Mouse (Mus musculus): ENCODE data around the gene Cask.
"Not testable (repeated sequence)": the region's sequence is repeated elsewhere in the genome, so short reads cannot be mapped to it uniquely, and the experiment has no call there.

The Cask gene

DNA sequence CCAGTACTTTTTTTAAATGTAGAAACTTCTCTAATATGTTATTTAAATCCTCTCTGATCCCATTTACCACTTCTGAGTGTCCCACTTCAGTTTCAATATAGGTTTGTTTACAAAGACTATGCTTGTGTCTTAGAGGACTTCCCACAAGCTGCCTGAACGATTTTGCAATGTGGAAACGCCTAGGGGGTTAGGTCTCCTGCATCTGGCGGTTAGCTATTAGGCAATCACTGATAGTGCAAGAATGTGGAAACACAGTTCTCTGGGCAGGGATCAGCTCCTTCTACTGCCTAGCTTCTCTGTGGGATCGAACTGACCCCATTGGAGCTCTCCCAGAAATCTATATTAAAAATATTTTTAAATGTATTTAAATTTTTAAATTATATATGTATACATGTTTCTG is at the start of gene Cask:
Gene Cask, minus strand, starts transcription at position 83 of the 400 bp plus-strand sequence.
- DNase-seq (ENCODE audit: low read depth, low spot score), result no peak

DNA sequence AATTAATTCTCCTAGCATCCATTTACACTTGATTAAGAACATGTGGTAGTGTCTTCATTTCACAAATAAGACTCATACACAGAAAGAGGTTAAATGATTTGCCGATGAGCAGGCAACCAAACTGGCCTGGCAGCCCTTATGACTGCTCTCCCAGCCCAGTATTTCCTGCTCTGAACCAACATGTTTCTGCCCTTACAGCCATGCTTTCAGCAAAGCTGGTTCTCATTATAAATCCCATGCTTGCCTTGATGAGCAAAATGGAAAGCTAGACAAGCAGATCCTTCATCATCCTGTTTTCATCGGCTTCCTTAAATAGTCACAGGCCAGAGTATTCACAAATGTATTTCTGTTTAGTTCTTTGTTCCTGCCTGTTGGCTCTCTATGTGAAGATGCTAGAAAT is 38.8 kb upstream of the Cask start:
- no peak for DNase-seq (ENCODE audit: low read depth, low spot score)

DNA sequence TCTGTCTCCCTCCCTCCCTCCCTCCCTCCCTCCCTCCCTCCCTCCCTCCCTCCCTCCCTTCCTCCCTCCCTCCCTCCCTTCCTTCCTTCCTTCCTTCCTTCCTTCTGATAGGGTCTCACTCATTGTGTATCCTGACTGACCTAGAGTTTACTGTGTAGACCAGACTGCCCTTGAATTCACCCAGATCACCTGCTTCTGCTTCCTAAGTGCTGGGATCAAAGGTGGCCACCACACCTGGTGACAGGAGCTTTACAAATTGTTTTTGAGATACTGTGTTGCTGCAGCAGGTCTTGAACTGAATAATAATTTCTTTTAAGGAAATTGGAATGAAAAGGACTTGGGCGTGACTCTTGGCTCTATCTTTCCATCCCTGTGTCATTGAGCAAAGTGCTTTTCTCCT is 33.2 kb upstream of the Cask start:
- no peak for DNase-seq (ENCODE audit: low read depth, low spot score)

DNA sequence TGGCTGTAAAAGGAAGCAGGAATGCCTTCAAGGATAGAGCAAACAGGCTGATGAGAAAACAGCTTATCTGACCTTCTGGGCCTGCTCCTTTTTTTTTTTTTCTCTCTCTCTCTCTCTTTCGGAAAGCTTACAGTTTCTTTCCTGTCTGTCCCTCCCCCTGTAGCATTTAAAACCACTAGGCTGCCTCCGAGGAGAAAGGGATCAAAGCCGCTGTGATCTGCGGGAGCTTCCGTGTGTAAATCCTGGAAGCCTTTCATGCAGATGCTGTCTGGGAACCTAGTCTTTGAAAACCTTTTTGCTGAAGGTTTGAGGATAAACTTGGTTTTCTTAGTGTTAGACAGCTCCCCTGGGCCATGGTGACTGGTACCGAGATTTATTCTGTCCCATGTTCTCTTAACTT is 30.8 kb upstream of the Cask start:
- no peak for DNase-seq (ENCODE audit: low read depth, low spot score)

DNA sequence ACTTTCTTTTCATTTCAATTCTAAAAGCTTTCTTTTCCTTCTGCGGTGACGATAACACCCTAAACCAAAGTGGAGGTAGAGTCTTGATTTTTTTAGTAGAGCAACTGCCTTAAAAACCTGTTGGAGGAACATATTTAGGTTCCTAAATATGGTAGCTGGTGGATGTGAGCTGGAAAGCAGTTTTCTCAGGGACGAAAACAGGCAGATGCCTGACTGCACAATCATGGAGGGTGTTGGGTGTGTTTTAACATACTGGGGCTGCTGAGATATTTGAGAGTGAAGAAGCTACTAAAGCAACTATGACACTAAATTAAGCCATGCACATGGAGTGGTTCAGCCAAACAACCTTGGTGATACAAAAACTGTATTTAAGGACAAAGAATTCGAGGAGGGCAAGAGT is 9.0 kb upstream of the Cask start:
- DNase-seq (ENCODE audit: low read depth, low spot score), result no peak

DNA sequence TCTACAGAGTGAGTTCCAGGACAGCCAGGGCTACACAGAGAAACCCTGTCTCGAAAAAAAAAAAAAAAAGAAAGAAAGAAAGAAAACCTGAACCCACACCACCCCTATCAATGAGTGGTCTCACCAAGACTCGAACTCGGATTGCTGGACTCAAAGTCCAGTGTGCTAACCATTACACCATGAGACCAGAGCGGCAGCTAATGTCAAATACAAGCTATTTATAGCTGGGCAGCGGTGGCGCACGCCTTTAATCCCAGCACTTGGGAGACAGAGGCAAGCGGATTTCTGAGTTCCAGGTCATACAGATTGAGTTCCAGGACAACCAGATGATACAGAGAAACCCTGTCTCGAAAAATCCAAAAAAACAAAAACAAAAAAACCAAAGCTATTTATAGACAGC is 7.9 kb upstream of the Cask start:
- no peak for DNase-seq (ENCODE audit: low read depth, low spot score)

DNA sequence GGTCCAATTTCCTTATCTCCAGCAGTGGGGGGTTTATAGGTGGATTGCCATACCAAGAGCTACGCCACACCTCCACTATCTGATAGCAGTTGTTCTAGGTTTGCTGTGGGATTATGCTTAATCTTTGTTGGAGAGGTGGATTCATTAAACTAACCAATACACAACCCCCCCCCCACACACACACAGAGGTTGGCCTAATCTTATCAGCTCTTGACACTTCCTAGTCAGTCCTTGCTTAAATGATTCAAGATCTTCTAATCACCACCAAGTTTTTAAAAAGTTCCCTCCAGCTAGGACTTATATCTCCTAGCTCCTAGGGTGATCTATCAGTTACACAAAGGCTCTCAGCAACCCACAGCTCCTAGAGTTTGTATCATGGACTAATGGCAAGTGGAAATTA is 2.7 kb downstream of the Cask start:
- no peak for DNase-seq (ENCODE audit: low read depth, low spot score)

DNA sequence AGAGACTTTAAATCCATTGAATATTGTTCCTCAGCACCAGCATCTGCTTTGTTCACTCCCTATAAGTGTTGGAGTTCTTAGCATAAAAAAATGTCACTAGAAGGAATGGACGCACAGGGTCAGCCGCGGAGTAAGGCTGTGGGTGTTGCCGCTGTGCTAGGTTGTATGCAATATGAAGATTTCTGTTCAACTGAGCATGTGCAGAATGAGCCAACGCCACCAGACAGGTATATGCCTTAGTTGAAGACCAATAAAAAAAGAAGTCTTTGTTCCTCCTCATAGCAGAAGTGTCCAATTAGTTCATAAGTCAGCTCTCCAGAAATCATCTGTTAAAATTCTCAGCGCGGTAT is 3.7 kb downstream of the Cask start:
- DNase-seq (ENCODE audit: low read depth, low spot score), result no peak

DNA sequence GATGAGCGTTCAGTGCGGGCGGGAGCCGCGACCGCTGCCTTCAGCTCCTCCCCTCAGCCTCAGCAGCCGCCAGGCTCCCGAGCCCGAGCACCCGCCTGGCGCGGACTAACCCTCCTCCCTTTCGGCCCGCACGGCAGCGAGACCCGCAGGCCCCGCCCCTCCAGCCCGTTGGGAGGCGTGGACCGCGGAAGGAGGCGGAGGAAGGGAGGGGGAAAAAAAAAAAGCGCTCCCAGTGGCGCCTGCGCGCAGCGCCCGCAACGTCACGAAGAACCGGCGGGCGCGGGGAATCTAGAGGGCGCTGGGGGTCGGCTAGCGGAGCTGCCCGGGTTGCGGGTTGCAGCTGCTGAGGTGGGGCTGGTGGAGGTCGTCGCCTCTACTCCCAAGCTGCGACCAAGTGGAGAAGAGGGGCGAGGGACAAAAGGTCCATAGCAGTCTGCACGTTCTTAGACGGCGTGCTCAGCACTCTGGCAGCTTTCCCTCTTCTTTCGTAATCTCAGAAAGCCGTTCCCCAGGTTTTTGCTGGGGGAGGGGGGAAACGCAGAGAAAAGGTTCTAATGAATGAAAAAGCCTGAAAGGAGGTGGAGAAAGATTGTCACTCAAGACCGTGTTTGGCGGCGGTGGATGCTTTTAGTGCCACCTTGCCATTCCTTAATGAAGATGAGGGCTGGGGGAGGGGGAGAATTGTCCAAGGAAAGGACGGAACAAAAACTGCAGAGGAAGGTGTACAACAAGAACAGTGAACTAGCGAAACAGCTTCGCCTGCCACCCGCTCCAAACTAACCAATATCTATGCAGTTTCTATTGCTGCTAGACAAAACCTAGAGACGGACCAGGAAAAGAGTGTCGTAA is 4.3 kb downstream of the Cask start:
- no peak for DNase-seq (ENCODE audit: low read depth, low spot score)

DNA sequence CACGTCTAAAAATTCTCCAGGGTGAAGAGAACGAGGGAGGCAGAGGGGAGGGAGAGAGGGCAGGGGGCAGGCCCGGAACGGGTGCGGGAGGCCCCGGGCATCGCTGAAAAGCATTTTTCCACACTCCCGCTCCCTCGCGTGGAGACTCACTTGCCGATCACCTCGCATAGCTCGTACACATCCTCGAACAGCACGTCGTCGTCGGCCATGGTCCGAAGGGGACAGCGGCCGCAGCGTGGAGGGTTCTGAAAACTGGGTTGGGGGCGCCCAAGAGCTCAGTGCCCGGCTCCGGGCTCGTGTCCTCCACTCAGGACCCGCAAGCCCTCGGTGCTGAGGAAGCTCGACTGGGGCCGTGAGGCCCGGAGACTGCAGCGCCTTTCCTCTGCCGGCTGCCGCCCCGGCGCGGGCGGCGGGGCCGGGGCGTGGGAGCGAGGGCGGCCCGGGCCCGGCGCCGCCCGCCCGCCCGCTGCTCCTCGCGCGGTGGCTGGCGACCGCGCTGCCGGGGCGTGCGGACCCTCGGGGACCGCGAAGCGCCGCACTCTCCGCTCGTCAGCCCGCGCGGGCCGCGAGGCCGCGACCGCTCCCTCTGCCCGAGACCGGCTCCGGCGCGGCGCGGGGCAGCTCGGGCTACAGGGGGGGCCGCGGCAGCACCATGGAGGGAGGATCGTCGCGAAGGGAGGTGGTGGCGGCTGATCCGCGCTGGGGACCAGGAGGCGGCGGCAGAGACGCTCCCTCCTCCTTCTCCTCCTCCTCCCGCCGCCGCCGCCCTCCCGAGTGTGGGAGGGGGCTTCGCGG is 5.1 kb downstream of the Cask start:
- DNase-seq (ENCODE audit: low read depth, low spot score), result no peak

DNA sequence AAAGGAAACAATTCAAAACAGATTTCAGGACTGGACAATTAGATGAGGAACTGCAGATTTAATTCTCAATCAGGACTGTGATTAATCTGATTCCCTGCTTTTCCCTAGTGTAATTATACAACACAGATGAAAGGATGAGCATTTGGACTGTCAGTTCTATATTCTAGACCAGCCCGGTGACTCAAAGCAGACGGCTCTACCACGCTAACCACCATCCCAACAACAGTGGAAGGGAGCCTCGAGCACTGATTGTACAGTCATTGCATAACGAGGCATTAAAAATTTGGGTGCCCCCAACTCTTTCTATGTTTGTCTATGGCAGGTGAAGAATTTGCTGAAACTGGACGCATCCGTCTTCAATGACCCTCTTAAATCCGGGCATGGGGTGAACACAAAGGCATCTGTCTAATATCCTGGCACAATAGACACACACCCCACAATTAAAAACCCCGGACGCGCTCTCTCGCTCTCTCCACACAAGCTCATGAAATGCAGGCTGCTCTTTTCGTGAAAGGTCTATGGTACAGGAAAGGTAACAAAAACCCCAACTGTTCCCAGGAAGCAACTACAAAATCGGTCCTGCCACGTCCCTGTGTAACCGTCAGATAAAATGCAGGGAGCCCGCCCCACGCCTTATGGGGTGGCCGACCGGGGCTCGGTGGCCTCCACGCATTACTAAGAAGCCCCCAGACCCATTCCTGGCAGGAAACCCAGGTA is 5.9 kb downstream of the Cask start:
- no peak for DNase-seq (ENCODE audit: low read depth, low spot score)

DNA sequence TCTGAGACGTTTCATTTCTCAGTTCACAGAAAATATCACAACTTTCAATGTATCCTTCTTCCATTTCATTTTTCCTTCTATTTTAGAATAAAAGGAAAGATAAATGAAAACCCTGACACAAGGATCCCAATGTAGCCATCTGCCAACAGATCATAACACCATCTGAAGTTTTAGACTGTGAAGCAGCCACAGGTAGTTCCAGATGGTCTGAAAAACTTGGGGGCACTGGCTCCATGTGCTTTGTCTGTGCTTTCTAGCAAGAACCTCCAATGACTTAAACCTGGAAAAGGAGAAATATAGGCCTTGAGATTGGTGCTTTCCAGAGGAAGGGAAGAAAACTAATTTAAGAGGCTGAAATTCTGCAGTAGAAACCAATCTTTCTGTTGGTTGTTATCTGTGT is 28.4 kb downstream of the Cask start:
- DNase-seq (ENCODE audit: low read depth, low spot score), result no peak

DNA sequence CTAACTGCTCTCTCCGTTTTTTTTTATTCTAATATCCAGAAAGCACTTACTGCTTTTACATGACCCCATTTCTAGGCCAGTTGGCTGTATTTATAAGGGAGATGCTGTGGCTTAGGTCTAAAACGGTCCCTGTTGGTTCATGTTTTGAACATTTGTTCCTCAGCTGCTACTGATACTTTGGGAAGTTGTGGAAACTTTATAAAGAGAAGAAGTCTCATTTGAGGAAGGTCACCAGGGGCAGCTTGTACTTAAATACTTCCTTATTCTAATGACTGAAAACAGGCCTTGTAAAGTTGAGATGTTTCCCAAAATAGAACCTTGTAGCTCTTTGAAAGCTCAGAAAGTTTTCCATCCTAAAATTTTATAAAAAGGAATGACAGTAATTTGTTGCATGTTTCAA is 52.4 kb downstream of the Cask start:
- DNase-seq (ENCODE audit: low read depth, low spot score), result no peak

DNA sequence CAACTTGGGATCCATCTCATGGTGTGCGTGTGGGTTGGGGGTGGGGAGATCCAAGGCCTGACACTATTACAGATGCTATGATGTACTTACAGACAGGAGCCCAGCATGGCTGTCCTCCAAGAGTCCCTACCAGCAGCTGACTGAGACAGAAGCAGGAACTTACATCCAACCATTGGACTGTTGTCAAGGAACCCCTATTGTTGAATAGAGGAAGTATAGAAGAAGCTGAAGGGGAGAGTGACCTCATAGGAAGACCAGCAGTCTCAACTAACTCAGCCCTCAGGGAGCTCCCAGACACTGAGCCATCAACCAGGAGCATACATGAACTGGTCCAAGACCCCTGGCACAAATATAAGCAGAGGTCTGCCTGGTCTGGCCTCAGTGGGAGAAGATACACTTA is 85.5 kb downstream of the Cask start:
- no peak for DNase-seq (ENCODE audit: low read depth, low spot score)

DNA sequence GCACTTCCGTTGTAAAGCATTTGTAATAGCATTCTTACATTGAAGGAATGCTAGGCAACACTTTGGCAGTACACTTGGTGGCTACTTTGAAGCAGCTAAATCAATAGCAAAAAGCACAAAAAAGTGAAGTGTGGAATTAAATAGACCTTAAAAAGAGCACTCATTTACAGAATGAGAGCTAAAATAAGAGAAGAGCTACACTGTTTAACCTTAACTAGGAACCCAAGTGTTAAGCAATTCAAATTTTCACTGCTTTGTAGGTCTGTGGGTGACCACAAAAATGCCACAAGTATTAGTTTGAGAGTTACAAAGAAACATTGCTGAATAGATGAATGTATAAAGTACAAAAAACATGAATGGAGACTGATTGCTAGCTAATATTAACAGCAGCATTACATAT is 86.1 kb downstream of the Cask start:
- DNase-seq (ENCODE audit: low read depth, low spot score), result no peak

DNA sequence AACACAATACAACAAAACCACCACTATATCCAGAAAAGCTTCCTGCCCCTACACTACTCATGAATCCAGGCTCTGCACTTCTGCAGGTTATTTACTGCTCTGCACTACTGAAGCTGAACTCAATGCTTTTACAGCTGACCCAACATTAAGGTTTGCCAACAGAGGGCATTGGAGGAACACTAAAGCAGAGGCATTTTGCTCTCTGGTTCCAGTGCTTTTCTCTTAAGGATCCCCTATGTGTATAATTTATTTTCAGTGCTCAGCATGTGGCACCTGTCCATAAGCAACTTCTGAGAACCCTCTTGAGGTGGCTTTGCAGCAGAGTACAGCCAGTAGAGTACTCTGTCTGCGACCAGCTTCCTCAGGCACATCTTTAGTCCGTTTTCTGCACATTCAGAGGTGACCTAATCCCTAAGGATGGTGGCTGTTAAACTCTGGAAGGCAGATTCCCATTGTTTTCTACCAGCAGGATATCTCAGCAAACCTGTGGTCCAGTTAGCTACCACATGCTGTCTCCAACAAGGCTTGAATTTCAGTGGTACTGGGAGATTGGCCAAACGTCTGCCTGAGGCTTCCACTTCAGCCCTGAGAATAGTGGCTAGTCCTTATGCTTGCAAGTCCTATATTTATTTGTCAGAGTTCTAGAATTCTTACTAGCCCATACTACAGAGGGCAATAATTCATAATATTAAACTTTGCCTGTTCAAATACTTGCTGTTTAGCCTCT is 93.7 kb downstream of the Cask start:
- no peak for DNase-seq (ENCODE audit: low read depth, low spot score)

DNA sequence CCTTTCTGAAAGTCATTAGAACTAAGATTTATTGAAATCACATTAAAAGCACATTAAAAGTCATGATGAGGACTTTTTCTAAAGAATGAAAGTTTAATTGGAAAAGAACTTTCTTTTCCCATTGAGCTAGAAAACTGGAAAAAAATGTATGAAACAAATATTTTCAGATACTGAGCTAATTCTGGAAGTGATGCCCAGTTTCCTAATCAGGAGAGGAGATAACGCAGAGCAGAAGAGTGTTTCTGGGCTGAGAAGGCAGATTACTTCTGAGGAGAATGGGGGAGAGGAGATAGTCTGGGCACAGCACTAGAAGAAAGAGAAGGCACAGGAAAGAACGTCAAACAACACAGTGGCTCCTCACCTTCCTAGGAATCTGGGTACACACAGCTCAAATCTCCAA is 110.1 kb downstream of the Cask start:
- no peak for DNase-seq (ENCODE audit: low read depth, low spot score)

DNA sequence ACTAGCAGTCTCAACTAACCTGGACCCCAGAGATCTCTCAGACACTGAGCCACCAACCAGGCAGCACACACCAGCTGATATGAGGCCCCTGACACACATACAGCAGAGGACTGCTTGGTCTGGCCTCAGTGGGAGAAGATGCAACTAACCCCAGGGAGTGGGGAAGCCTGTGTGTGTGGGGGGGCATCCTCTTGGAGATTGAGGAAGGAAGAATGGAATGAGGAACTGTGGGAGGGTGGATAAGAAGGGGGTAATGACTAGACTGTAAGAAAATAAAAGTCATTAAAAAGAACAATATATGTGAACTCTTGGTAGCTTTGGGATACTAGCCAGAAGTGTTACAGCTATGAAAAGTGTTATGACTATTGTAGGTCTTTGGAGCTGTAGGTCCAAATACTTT is 120.4 kb downstream of the Cask start:
- DNase-seq (ENCODE audit: low read depth, low spot score), result not testable (repeated sequence)

DNA sequence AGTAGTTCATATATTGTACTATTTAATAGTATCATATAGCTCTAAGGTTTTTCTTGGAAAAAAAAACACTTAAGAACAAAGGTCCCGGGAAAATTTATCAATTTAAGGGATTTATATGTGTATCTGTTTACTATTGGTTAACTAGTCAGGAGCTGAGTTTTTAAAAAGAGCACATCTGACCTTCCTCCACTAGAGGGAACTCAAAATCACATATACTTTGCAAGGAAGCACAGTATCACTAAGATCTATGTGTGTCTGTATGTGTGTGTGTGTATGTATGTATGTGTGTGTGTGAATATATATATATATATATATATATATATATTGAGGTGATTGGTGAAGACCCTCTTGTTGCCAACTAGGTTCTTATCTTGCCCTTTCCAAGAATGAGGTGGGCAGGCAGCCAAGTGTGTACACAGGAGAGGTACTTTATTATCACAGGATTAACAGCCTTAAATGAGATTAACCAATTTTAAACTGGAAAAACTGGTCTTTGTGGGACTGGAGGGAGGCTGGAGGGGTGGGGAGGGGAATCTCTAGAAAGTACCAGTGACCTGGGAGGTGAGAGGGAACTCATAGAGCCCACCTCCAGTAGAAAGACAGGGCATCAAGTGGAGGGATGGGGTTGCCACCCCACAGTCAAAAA is 121.2 kb downstream of the Cask start:
- no peak for DNase-seq (ENCODE audit: low read depth, low spot score)

DNA sequence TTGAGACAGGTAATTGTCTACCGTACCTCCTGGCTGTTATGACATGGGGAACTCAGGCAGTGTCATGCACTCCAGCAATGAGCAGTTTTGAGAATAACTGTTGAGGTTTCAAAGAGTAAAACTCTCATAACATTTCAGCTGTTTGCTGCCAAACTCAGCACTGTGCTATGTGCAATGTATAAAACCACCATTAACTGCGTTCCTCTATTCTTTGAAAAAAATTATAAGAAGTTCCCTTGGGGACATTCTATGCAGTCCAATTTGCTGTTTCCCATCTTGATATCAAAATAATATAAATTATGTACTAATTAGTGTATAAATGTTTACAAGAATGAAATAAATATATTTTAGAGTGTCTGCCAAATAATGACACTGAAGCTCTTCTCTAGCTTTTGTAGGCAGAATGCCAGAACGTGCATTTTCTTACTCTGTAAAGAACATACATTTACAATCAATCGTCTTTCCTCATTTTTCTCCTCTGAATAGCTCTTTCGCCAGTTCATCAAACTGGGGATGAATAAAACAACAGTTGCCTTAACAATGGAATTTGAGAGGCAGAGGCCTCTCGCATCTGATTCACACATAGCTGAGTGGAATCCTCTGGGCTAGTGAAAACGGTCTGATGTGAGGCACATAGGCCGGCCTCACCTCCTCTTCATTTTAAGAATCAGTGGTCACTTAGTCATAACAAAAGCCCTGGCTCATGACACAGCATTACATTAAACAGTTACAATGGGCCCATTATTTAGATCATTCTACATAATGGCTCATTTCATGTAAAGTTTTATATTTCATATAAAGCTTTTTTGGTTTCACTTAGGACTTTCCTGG is 125.4 kb downstream of the Cask start:
- no peak for DNase-seq (ENCODE audit: low read depth, low spot score)
